Mouse (Mus musculus) liver, embryonic 14.5 days (tissue): ENCODE measurements at regions not wholly inside any gene's neighbourhood (a gene's known extent, or its start where the extent isn't known, plus 50 kb on each side); places are given as distances from the start of the nearest gene placed in this dataset.

Source experiments
- ATAC-seq: fragments of 200-750 bp; cut with Nextera tagmentation; 2 replicates; pipeline ENCODE4 v1.8.0; 2017; ENCODE audit warnings: moderate number of reproducible peaks, mild to moderate bottlenecking, moderate library complexity; ENCODE audit not compliant: insufficient read depth
- DNase-seq, 3 experiments: peaks; one replicate each; pipeline ENCODE4 v3.0.0-alpha.2; 2012 to 2013; ENCODE audit warnings: low read depth in 3 of 3, low spot score in 3 of 3
- H3K27ac ChIP-seq: fragments of 300-500 bp; sonication (generic); 2 replicates; pipeline ENCODE4 v1.5.1; 2014; ENCODE audit warnings: moderate library complexity, mild to moderate bottlenecking, control low read depth, inconsistent platforms
- H3K27me3 ChIP-seq: fragments of 300-500 bp; sonication (generic); 2 replicates; pipeline ENCODE4 v1.6.1; 2014; ENCODE audit warnings: mild to moderate bottlenecking, low read length, moderate library complexity; ENCODE audit not compliant: control insufficient read depth, insufficient read depth
- H3K36me3 ChIP-seq: fragments of 300-500 bp; sonication (generic); replicated peaks from 2 replicates; pipeline ENCODE4 v1.6.1; 2014; ENCODE audit warnings: low read depth; ENCODE audit not compliant: control insufficient read depth, insufficient read depth
- H3K4me1 ChIP-seq, 2 experiments: fragments of 200-500 bp in 1 of 2; fragments of 300-500 bp in 1 of 2; sonication (generic) in 1 of 2; replicated peaks; 2 replicates each; pipeline ENCODE4 v1.6.1; 2012 to 2014; ENCODE audit warnings: antibody characterized with exemption in 1 of 2, inconsistent platforms in 1 of 2, low read length in 1 of 2; ENCODE audit not compliant: control insufficient read depth in 2 of 2, insufficient read depth in 2 of 2
- H3K4me2 ChIP-seq: fragments of 300-500 bp; sonication (generic); 2 replicates; pipeline ENCODE4 v1.6.1; 2014; ENCODE audit warnings: low read depth, mild to moderate bottlenecking, control low read depth, moderate library complexity
- H3K4me3 ChIP-seq, 2 experiments: fragments of 200-500 bp in 1 of 2; fragments of 300-500 bp in 1 of 2; sonication (generic) in 1 of 2; 2 replicates each; pipeline ENCODE4 v1.5.1; 2012 to 2014; ENCODE audit warnings: low read depth in 2 of 2, low read length in 2 of 2, mild to moderate bottlenecking in 2 of 2, control low read depth in 1 of 2, inconsistent platforms in 1 of 2, moderate library complexity in 1 of 2; ENCODE audit not compliant: insufficient read depth in 1 of 2
- H3K9ac ChIP-seq: fragments of 300-500 bp; sonication (generic); replicated peaks from 2 replicates; pipeline ENCODE4 v1.6.1; 2014; ENCODE audit warnings: mild to moderate bottlenecking, control low read depth, moderate library complexity
- H3K9me3 ChIP-seq: fragments of 300-500 bp; sonication (generic); 2 replicates; pipeline ENCODE4 v1.6.1; 2016; ENCODE audit warnings: low read length, mixed read lengths; ENCODE audit not compliant: control insufficient read depth
- CTCF ChIP-seq: IDR thresholded peaks from 2 replicates; pipeline ENCODE4 v1.5.1; 2016; ENCODE audit warnings: antibody characterized with exemption, low read depth, control low read depth
- EP300 ChIP-seq: IDR thresholded peaks from 2 replicates; pipeline ENCODE4 v1.6.1; 2016; ENCODE audit warnings: antibody characterized with exemption, low read depth
- WGBS: fragments of 180-500 bp; shearing (Covaris S2); extraction: QIAGEN DNeasy Blood & Tissue Kit; methylation state at CpG from one replicate; pipeline ENCODE4 v1.1.7; 2014; ENCODE audit not compliant: insufficient replicate concordance; 5-methylcytosine and 5-hydroxymethylcytosine counted together

DNA sequence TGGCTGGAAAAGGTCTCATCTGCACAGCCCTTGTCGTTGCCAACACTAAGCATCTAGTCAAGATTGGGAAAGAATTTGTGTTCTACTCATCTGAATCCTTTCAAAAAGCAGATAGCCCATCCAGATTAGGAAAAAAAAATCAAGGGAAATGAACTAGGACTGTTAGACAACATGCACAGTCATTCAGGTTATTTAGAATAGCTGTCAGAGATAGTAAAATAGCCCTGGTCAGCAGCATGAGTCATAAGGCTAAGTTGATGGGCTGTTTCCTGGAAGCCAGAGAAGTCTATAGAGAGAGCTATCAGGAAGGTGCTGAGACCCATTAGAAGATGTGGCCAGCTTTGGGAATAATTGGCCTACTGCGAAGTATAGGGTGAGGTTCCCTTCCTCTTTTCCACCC, 1447.4 kb downstream of the Slc22a22 start:
- Histone ChIP-seq H3K4me3 (no peak overlapping the region), H3K9me3 (no peaks in the 10 kb centered on the region; the same call in 1 of the 2 replicates), H3K4me2 (no peak overlapping the region), H3K27ac (no peak overlapping the region), H3K4me1 (no peaks in the 10 kb centered on the region), H3K36me3 (no peaks in the 10 kb centered on the region), H3K9ac (no peak overlapping the region), H3K27me3 (no peaks in the 10 kb centered on the region)
- DNase-seq (no peak), ATAC-seq (no peak)
- 25% methylated on average over 2 of the region's 2 CpGs for WGBS
- TF ChIP-seq CTCF (no peak), EP300 (no peak)

DNA sequence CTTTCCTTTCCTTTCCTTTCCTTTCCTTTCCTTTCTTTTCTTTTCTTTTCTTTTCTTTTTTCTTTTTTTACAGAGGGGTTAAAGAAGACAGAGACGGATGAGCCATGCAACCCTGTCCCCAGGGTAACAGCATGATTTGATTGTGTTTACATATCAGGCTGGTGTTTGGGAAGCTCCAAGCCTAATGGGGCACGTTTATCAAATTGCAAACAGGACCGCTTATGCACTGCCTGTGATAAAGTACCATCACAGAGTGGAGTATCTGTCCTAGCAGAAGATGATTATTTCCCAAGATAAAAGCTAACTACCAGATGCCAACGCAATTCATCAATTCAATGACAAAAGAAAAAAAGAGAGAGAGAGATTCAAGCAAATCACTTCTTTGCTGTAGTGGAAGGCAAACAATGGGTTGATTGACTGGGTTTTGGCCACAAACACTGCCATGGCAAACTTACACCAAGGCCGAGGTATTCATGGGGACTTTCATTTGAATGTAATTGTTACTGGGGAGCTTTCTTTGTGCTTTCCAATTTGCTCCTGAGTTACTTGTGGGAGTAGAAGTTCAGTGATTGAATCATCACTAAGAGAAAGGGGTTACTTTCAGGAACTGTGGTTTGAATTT, 1450.1 kb downstream of the Slc22a22 start:
- DNase-seq, result no peak
- 28% methylated on average over 5 of the region's 5 CpGs for WGBS

GRCm38 (mm10) chr15:56024705-56025104, 1452.7 kb downstream of the Slc22a22 start:
- H3K4me1 ChIP-seq, result no peaks in the 10 kb centered on the region
- H3K36me3 ChIP-seq, result no peaks in the 10 kb centered on the region
- H3K9me3 ChIP-seq, result no peaks in the 10 kb centered on the region
- no peak overlapping the region for H3K9ac ChIP-seq
- WGBS, result 75% methylated on average over 1 of the region's 1 CpGs
- H3K4me3 ChIP-seq, result no peak overlapping the region
- DNase-seq (no peak), ATAC-seq (no peak)
- no peak overlapping the region for H3K27ac ChIP-seq
- H3K27me3 ChIP-seq, result no peaks in the 10 kb centered on the region
- no peak overlapping the region for H3K4me2 ChIP-seq
- no peak for TF ChIP-seq EP300
- TF ChIP-seq CTCF, result no peak

More for the DNA sequence above, 1450.1 kb downstream of the Slc22a22 start:
- Histone ChIP-seq H3K36me3 (no peaks in the 10 kb centered on the region), H3K9ac (no peak overlapping the region), H3K4me2 (no peak overlapping the region), H3K27ac (no peak overlapping the region), H3K27me3 (no peaks in the 10 kb centered on the region), H3K9me3 (no peaks in the 10 kb centered on the region), H3K4me1 (no peaks in the 10 kb centered on the region), H3K4me3 (no peak overlapping the region)
- TF ChIP-seq CTCF, result no peak
- TF ChIP-seq EP300, result no peak
- no peak for ATAC-seq

GRCm38 (mm10) chr15:56023862-56024484, 1453.5 kb downstream of the Slc22a22 start:
- H3K27me3 ChIP-seq, result no peaks in the 10 kb centered on the region
- no peaks in the 10 kb centered on the region for H3K36me3 ChIP-seq
- no peaks in the 10 kb centered on the region for H3K9me3 ChIP-seq
- H3K27ac ChIP-seq, result no peak overlapping the region
- TF ChIP-seq CTCF, result no peak
- TF ChIP-seq EP300, result no peak
- no peak overlapping the region for H3K4me3 ChIP-seq
- no peak for DNase-seq
- 62% methylated on average over 5 of the region's 5 CpGs for WGBS
- H3K4me1 ChIP-seq, result no peaks in the 10 kb centered on the region
- ATAC-seq, result no peak
- H3K4me2 ChIP-seq, result no peak overlapping the region
- H3K9ac ChIP-seq, result no peak overlapping the region

DNA sequence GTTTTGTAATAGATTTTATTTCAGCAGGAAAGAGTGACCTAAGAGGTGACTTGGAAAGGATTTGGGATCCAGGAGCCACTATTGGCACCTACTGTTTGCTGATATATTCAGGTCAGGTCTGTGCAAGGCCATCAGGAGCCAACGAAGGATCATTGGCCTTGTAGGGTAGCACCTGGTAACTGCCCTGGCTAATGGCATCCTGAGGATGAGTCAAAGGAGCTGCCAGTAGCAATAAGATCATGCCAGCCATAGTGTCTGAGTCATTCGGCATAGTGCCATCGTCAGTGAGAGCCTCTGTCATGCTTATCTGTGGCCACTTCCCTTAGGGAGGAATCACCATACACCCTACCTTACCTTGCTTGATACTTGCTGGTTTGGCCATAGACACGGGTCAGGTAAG, 1455.1 kb downstream of the Slc22a22 start:
- H3K9me3 ChIP-seq, result no peaks in the 10 kb centered on the region
- no peak overlapping the region for H3K4me2 ChIP-seq
- no peaks in the 10 kb centered on the region for H3K36me3 ChIP-seq
- H3K27me3 ChIP-seq, result no peaks in the 10 kb centered on the region
- no peak for DNase-seq
- no peak overlapping the region for H3K27ac ChIP-seq
- H3K4me3 ChIP-seq, result no peak overlapping the region
- TF ChIP-seq CTCF (no peak), EP300 (no peak)
- WGBS, result 60% methylated on average over 4 of the region's 4 CpGs
- ATAC-seq, result no peak
- H3K4me1 ChIP-seq, result no peaks in the 10 kb centered on the region
- H3K9ac ChIP-seq, result no peak overlapping the region
